Mouse (Mus musculus) layer of hippocampus, adult 2 months (tissue): ENCODE measurements around the gene Gm45213. TPM values are rescaled to one million over a fixed set of nuclear protein-coding genes. Genes with fewer than 3 reads are reported as not detected.
"Not testable (repeated sequence)": the region's sequence is repeated elsewhere in the genome, so short reads cannot be mapped to it uniquely, and the experiment has no call there.

Experiments used
- DNase-seq, 2 experiments: peaks; one replicate each; pipeline ENCODE4 v3.0.0; 2022; ENCODE audit warnings: low spot score in 2 of 2
- H3K27ac ChIP-seq: fragments of 200-600 bp; 2 replicates; pipeline ENCODE4 v1.8.1; 2022
- H3K4me3 ChIP-seq: fragments of 200-600 bp; 2 replicates; pipeline ENCODE4 v1.8.1; 2022; ENCODE audit warnings: mild to moderate bottlenecking
- CTCF ChIP-seq: fragments of 200-600 bp; conservative IDR thresholded peaks from 2 replicates; pipeline ENCODE4 v1.8.1; 2022; ENCODE audit warnings: antibody characterized with exemption, mild to moderate bottlenecking, moderate library complexity
- total RNA-seq, 2 experiments: library from RNA; stranded (reverse); gene quantifications; 2 replicates each; pipeline ENCODE4 v1.2.3; 2021

Gm45213 gene
- total RNA-seq, 2 experiments from 2014 or later = not detected

- DNase-seq = no peak
These were observed 6.6 kb upstream of the Gm45213 start for GRCm38 (mm10) chr7:66036809-66037208.

GRCm38 (mm10) chr7:66038261-66038660 lies 5.1 kb upstream of the Gm45213 start:
- Histone ChIP-seq H3K4me3 (no peak overlapping the region), H3K27ac (no peak overlapping the region)
- DNase-seq = no peak
- TF ChIP-seq CTCF = no peak

More at GRCm38 (mm10) chr7:66036809-66037208, 6.6 kb upstream of the Gm45213 start:
- H3K4me3 ChIP-seq = no peak overlapping the region
- H3K27ac ChIP-seq = no peak overlapping the region
- no peak for TF ChIP-seq CTCF

- H3K27ac ChIP-seq = no peak overlapping the region
- no peak for DNase-seq
- TF ChIP-seq CTCF = no peak
- no peak overlapping the region for H3K4me3 ChIP-seq
These were observed 4.7 kb upstream of the Gm45213 start for GRCm38 (mm10) chr7:66038730-66039129.

- TF ChIP-seq CTCF = no peak
- Histone ChIP-seq H3K27ac (no peak overlapping the region), H3K4me3 (no peak overlapping the region)
- DNase-seq = no peak
These were observed 3.2 kb upstream of the Gm45213 start for GRCm38 (mm10) chr7:66040026-66040814.

GRCm38 (mm10) chr7:66044617-66045016 lies 1.2 kb downstream of the Gm45213 start:
- H3K4me3 ChIP-seq = no peak overlapping the region
- no peak for DNase-seq
- H3K27ac ChIP-seq = no peak overlapping the region
- no peak for TF ChIP-seq CTCF

- Histone ChIP-seq H3K27ac (no peak overlapping the region), H3K4me3 (no peak overlapping the region)
- no peak for TF ChIP-seq CTCF
- DNase-seq = no peak
These were observed 3.8 kb downstream of the Gm45213 start for GRCm38 (mm10) chr7:66046921-66047918.

GRCm38 (mm10) chr7:66047975-66048374 lies 4.6 kb downstream of the Gm45213 start:
- Histone ChIP-seq H3K27ac (no peak overlapping the region), H3K4me3 (no peak overlapping the region)
- TF ChIP-seq CTCF = no peak
- DNase-seq = no peak

- DNase-seq = no peak
- H3K27ac ChIP-seq = no peak overlapping the region
- no peak overlapping the region for H3K4me3 ChIP-seq
- TF ChIP-seq CTCF = no peak
These were observed 5.2 kb downstream of the Gm45213 start for GRCm38 (mm10) chr7:66048446-66049230.

- TF ChIP-seq CTCF = no peak
- H3K27ac ChIP-seq = no peak overlapping the region
- no peak overlapping the region for H3K4me3 ChIP-seq
- no peak for DNase-seq
These were observed 10.6 kb downstream of the Gm45213 start for GRCm38 (mm10) chr7:66053946-66054483.

GRCm38 (mm10) chr7:66055356-66055755 lies 12.0 kb downstream of the Gm45213 start:
- DNase-seq = peak in 1 of 2 experiments; percentile 56
- not testable (repeated sequence) for H3K4me3 ChIP-seq, H3K27ac ChIP-seq
- peak; percentile 91 for TF ChIP-seq CTCF

GRCm38 (mm10) chr7:66058703-66059102 lies 15.3 kb downstream of the Gm45213 start, which contains the start of gene Snrpa1:
Snrpa1 (plus strand) TSS chr7:66059003.
- H3K4me3 ChIP-seq = peak within 1 kb of the TSS; percentile 99
- DNase-seq = no peak
- no peak for TF ChIP-seq CTCF
- H3K27ac ChIP-seq = peak within 1 kb of the TSS; percentile 76; the same call in 1 of the 2 replicates
